Mouse (Mus musculus) embryonic facial prominence, embryonic 14.5 days (tissue): Measurements from ENCODE around the gene Gm20388. TPM values are rescaled to one million over a fixed set of nuclear protein-coding genes. Genes with fewer than 3 reads are reported as not detected.
A peak's percentile ranks its signal among the peaks of the same experiment; 100 is the strongest.

ENCODE experiments used
- ATAC-seq: fragments of 200-750 bp; cut with Nextera tagmentation; 2 replicates; pipeline ENCODE4 v1.8.0; 2017; ENCODE audit warnings: low read depth, moderate number of reproducible peaks, moderate TSS enrichment
- DNase-seq: peaks from one replicate; pipeline ENCODE4 v3.0.0-alpha.2; 2015; ENCODE audit warnings: low spot score
- H3K27ac ChIP-seq: fragments of 300-500 bp; sonication (generic); replicated peaks from 2 replicates; pipeline ENCODE4 v1.5.1; 2014; ENCODE audit warnings: low read depth, mild to moderate bottlenecking, low read length, moderate library complexity
- H3K27me3 ChIP-seq: fragments of 300-500 bp; sonication (generic); replicated peaks from 2 replicates; pipeline ENCODE4 v1.6.1; 2014; ENCODE audit warnings: low read length; ENCODE audit not compliant: control insufficient read depth, insufficient read depth
- H3K36me3 ChIP-seq: fragments of 300-500 bp; sonication (generic); 2 replicates; pipeline ENCODE4 v1.6.1; 2014; ENCODE audit warnings: low read length, mixed read lengths; ENCODE audit not compliant: control insufficient read depth, insufficient read depth
- H3K4me1 ChIP-seq: fragments of 300-500 bp; sonication (generic); 2 replicates; pipeline ENCODE4 v1.6.1; 2014; ENCODE audit warnings: antibody characterized with exemption, low read length; ENCODE audit not compliant: control insufficient read depth, insufficient read depth
- H3K4me2 ChIP-seq: fragments of 300-500 bp; sonication (generic); 2 replicates; pipeline ENCODE4 v1.6.1; 2014; ENCODE audit warnings: low read depth, mild to moderate bottlenecking, low read length, moderate library complexity, mixed read lengths
- H3K4me3 ChIP-seq: fragments of 300-500 bp; sonication (generic); 2 replicates; pipeline ENCODE4 v1.5.1; 2014; ENCODE audit warnings: low read depth, mild to moderate bottlenecking, low read length
- H3K9ac ChIP-seq: fragments of 300-500 bp; sonication (generic); 2 replicates; pipeline ENCODE4 v1.6.1; 2014; ENCODE audit warnings: low read depth, mild to moderate bottlenecking, low read length, moderate library complexity, mixed read lengths
- H3K9me3 ChIP-seq: fragments of 300-500 bp; sonication (generic); 2 replicates; pipeline ENCODE4 v1.6.1; 2016; ENCODE audit warnings: low read length; ENCODE audit not compliant: control insufficient read depth
- WGBS: fragments of 180-500 bp; shearing (Covaris S2); extraction: QIAGEN DNeasy Blood & Tissue Kit; methylation state at CpG from one replicate; pipeline ENCODE4 v1.1.7; 2014; 5-methylcytosine and 5-hydroxymethylcytosine counted together
- polyA plus RNA-seq: library from polyadenylated mRNA; unstranded; fragments of >200 nt; fragmentation: Nextera tagmentation; extraction: Ambion mirVana; gene quantifications from 2 replicates; pipeline ENCODE4 v1.2.1, GENCODE M21; 2014

The Gm20388 gene
- polyA plus RNA-seq, 1 experiment from 2014 or later: not detected

DNA sequence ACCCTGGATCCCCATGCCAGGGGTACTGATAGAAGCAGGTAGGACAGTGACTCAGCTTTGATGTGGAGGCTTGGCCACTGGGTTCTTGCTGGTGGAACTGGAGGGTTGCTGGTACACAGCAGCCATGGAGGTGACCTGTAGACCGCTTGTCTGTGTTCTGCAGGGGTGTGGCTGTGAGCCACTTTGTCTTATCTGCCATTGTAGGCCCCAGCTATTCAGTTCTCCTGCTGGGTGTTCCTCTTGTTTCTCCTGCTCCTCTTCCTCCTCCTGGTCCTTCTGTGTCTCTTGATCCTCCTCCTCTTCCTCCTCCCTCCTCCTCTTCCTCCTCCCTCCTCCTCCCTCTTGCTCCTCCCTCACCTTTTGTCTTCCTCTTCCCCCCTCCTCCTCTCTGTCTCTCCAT lies 614.5 kb downstream of the Gm20388 start:
- Histone ChIP-seq H3K9me3 (no peaks in the 10 kb centered on the region), H3K4me2 (no peak overlapping the region), H3K4me3 (no peak overlapping the region), H3K27ac (no peak overlapping the region), H3K9ac (no peak overlapping the region), H3K36me3 (no peaks in the 10 kb centered on the region), H3K27me3 (no peaks in the 10 kb centered on the region), H3K4me1 (peaks cover 40% of the 10 kb centered on the region)
- DNase-seq (no peak), ATAC-seq (no peak)
- WGBS: 89% methylated on average over 1 of the region's 1 CpGs

DNA sequence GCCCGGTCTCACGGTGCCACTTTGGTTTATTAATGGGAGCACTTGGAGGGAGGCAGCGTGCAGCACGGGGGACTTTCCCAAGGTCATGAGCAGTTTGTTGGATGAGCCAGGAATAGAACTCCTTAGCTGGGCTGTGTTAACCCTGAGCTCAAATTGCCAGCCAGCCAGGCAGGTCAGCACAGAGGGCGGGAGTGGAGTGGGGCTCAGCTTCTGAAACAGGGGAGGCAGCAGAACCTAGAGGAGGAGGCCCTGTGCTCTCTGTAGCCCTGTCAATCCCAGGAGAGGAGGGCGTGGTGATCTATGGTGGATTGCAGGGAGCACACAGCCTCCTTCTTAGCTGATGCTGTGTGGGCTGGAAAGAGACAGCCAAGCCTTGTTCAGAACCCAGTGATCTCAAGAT lies 615.2 kb downstream of the Gm20388 start:
- Histone ChIP-seq H3K9ac (no peak overlapping the region), H3K4me2 (no peak overlapping the region), H3K4me3 (no peak overlapping the region), H3K36me3 (no peaks in the 10 kb centered on the region), H3K9me3 (no peaks in the 10 kb centered on the region), H3K27me3 (no peaks in the 10 kb centered on the region), H3K27ac (no peak overlapping the region; the same call in 1 of the 2 replicates), H3K4me1 (peaks cover 33% of the 10 kb centered on the region)
- peak; percentile 58 for DNase-seq
- WGBS: 59% methylated on average over 6 of the region's 6 CpGs
- ATAC-seq: peak; percentile 31; the same call in 1 of the 2 replicates

- DNase-seq (no peak), ATAC-seq (no peak)
- no peaks in the 10 kb centered on the region for H3K27me3 ChIP-seq
- H3K4me1 ChIP-seq: peaks cover 33% of the 10 kb centered on the region
- H3K9me3 ChIP-seq: no peaks in the 10 kb centered on the region
- no peak overlapping the region for H3K27ac ChIP-seq
- H3K4me3 ChIP-seq: no peak overlapping the region
- H3K9ac ChIP-seq: no peak overlapping the region
- 28% methylated on average over 4 of the region's 4 CpGs for WGBS
- no peaks in the 10 kb centered on the region for H3K36me3 ChIP-seq
- no peak overlapping the region for H3K4me2 ChIP-seq
Observed at GRCm38 (mm10) chr8:120526577-120526976, 615.9 kb downstream of the Gm20388 start.

- DNase-seq (peak; percentile 49), ATAC-seq (0 out of 2 replicates have a peak, but pooled peaks have one; percentile 6)
- Histone ChIP-seq H3K27me3 (no peaks in the 10 kb centered on the region), H3K4me1 (peaks cover 49% of the 10 kb centered on the region), H3K9me3 (no peaks in the 10 kb centered on the region), H3K27ac (no peak overlapping the region), H3K4me3 (no peak overlapping the region), H3K36me3 (no peaks in the 10 kb centered on the region), H3K9ac (peak overlapping the region; percentile 5; the same call in 1 of the 2 replicates), H3K4me2 (no peak overlapping the region)
- 83% methylated on average over 1 of the region's 3 CpGs for WGBS
Observed at GRCm38 (mm10) chr8:120528332-120528731, 617.7 kb downstream of the Gm20388 start.

DNA sequence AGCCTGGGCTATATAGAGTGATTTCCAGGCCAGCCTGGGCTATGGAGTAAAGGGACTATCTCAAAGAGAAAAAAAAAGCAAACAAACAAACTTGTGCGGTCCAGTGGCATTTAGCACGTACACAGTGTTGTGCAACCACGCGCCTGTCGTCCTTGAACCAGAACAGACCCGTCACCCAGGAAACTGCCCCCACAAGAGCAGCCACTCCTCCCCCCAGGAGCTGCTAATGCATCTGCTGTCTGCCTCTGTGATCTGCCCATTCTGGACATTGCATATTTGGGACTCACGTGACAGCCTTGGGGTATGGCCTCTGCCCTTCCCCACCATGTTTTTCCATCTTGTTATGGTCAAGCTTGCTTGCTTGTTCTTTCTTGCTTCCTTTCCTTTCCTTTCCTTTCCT lies 618.6 kb downstream of the Gm20388 start:
- Histone ChIP-seq H3K4me2 (no peak overlapping the region), H3K27ac (no peak overlapping the region), H3K4me1 (peaks cover 54% of the 10 kb centered on the region), H3K27me3 (peaks cover 8% of the 10 kb centered on the region; the same call in 1 of the 2 replicates), H3K9me3 (no peaks in the 10 kb centered on the region), H3K4me3 (no peak overlapping the region), H3K36me3 (no peaks in the 10 kb centered on the region), H3K9ac (no peak overlapping the region)
- no peak for DNase-seq
- WGBS: 57% methylated on average over 7 of the region's 7 CpGs
- ATAC-seq: no peak

GRCm38 (mm10) chr8:120530954-120531656 lies 620.5 kb downstream of the Gm20388 start:
- 58% methylated on average over 16 of the region's 16 CpGs for WGBS
- Histone ChIP-seq H3K4me2 (no peak overlapping the region), H3K36me3 (no peaks in the 10 kb centered on the region), H3K4me1 (peaks cover 59% of the 10 kb centered on the region), H3K4me3 (no peak overlapping the region), H3K9me3 (no peaks in the 10 kb centered on the region), H3K27me3 (peaks cover 8% of the 10 kb centered on the region; the same call in 1 of the 2 replicates), H3K9ac (no peak overlapping the region), H3K27ac (no peak overlapping the region)
- ATAC-seq: no peak
- DNase-seq: no peak

GRCm38 (mm10) chr8:120531775-120532516 lies 621.3 kb downstream of the Gm20388 start:
- H3K9me3 ChIP-seq: no peaks in the 10 kb centered on the region
- H3K4me1 ChIP-seq: peaks cover 56% of the 10 kb centered on the region
- ATAC-seq (no peak), DNase-seq (no peak)
- peaks cover 8% of the 10 kb centered on the region; the same call in 1 of the 2 replicates for H3K27me3 ChIP-seq
- no peaks in the 10 kb centered on the region for H3K36me3 ChIP-seq
- WGBS: 43% methylated on average over 10 of the region's 10 CpGs
- H3K27ac ChIP-seq: peak overlapping the region; percentile 39; the same call in 1 of the 2 replicates
- no peak overlapping the region for H3K9ac ChIP-seq
- no peak overlapping the region for H3K4me3 ChIP-seq
- peak overlapping the region; percentile 50 for H3K4me2 ChIP-seq

DNA sequence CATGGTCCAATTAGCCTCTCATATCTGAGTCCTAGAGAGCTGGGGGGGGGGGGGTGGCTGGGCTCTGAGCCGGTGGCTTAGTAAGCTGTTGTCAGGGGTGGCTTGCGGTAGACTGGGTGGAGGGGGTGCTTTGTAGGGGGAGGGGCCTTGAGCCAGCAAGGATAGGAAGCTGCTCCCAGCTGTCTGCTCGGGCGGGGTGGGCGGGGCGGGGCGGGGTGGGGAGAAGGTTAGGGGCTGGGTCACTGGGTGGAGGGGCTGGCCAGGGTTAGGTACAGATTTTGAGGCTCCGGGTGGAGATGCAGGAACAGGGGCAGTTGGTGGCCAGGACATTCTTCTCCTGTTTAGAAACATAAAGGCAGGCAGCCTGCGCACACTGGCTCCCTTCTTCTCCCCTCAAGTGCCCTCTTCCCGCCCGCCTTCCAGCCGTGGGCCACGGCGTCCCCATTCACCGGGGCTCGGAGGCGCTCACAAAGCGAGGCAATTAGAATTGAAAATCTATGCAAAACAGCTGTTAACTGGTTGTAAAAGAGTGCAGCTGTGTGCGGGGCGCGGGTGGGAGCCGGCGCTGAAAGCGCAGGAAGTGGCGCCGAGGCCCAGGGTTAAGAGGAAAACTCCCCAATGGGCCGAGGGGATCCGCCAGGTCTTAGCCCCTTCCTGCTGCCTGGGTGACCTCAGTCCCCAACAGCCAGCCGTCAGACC lies 622.0 kb downstream of the Gm20388 start:
- WGBS: 4% methylated on average over 17 of the region's 29 CpGs
- Histone ChIP-seq H3K4me2 (peak overlapping the region; percentile 50), H3K36me3 (no peaks in the 10 kb centered on the region), H3K4me3 (peak overlapping the region; percentile 15; the same call in 1 of the 2 replicates), H3K27me3 (peaks cover 8% of the 10 kb centered on the region; the same call in 1 of the 2 replicates), H3K9ac (peak overlapping the region; percentile 34; the same call in 1 of the 2 replicates), H3K27ac (peak overlapping the region; percentile 39; the same call in 1 of the 2 replicates), H3K4me1 (peaks cover 60% of the 10 kb centered on the region), H3K9me3 (no peaks in the 10 kb centered on the region)
- ATAC-seq (no peak), DNase-seq (peak; percentile 80)
